ENCODE assay signal across 15 mouse cellular contexts in genomic region chr10:7208859-7209441, GRCm38 (mm10). TPM values are rescaled to one million over a fixed set of nuclear protein-coding genes. Genes with fewer than 3 reads are reported as not detected.
DNase-seq lines count a peak whose midpoint lies in the region; ATAC-seq and TF ChIP-seq lines count a peak whose summit lies in the region.
"Had no signal": no experiment of that assay in that cellular context is flagged by ENCODE, and none has a peak within 500 bp of the region (broad histone marks: within the 10 kb centered on the region; RNA-seq: fewer than 3 reads in every experiment).

No protein-coding gene starts in this region.

- peak; percentile 47 for DNase-seq in cerebellum, adult 11-12 months
- no peak for DNase-seq in cerebellum, postnatal 36 days
- DNase-seq in hindbrain, postnatal 0 days (ENCODE audit: low spot score), result no peak
- DNase-seq in midbrain, embryonic 11.5 days (ENCODE audit: low spot score, missing footprints), result peak; percentile 72
- DNase-seq in thymus, postnatal 0 days (ENCODE audit: low spot score), result no peak
- DNase-seq in urinary bladder, postnatal 14 days (ENCODE audit: low spot score), result no peak
- DNase-seq: gastrocnemius, postnatal 36 days; kidney, adult 8-10 months; left cerebral cortex, postnatal 4 days; right cerebral cortex, postnatal 25 days; thymus, postnatal 4 days had no signal

- H3K4me2 ChIP-seq in hindbrain, postnatal 0 days (ENCODE audit: low read depth, low read length), result peak overlapping the region; percentile 97
- H3K4me2 ChIP-seq in hindbrain, embryonic 12.5 days (replicated peaks), result no peak overlapping the region
- no peak overlapping the region for H3K4me2 ChIP-seq in midbrain, embryonic 11.5 days
- H3K4me2 ChIP-seq in midbrain, embryonic 13.5 days (replicated peaks), result no peak overlapping the region

- no peak overlapping the region for H3K27ac ChIP-seq in hindbrain, postnatal 0 days
- H3K27ac ChIP-seq in hindbrain, embryonic 12.5 days, result no peak overlapping the region
- H3K27ac ChIP-seq in midbrain, embryonic 11.5 days (ENCODE audit: low read depth, low read length), result no peak overlapping the region
- no peak overlapping the region for H3K27ac ChIP-seq in midbrain, embryonic 13.5 days

- no peaks in the 10 kb centered on the region for H3K36me3 ChIP-seq in hindbrain, postnatal 0 days (ENCODE audit: insufficient read depth, low read length)
- H3K36me3 ChIP-seq in hindbrain, embryonic 12.5 days, result no peaks in the 10 kb centered on the region
- no peaks in the 10 kb centered on the region for H3K36me3 ChIP-seq in midbrain, embryonic 11.5 days (ENCODE audit: control insufficient read depth, insufficient read depth, low read length)
- no peaks in the 10 kb centered on the region for H3K36me3 ChIP-seq in midbrain, embryonic 13.5 days

- H3K4me1 ChIP-seq in hindbrain, postnatal 0 days (ENCODE audit: insufficient read depth, low read length), result peaks cover 4% of the 10 kb centered on the region; the same call in 1 of the 2 replicates
- H3K4me1 ChIP-seq in hindbrain, embryonic 12.5 days, result peaks cover 17% of the 10 kb centered on the region
- H3K4me1 ChIP-seq in midbrain, embryonic 11.5 days (ENCODE audit: control insufficient read depth, insufficient read depth, low read length), result peaks cover 11% of the 10 kb centered on the region
- peaks cover 22% of the 10 kb centered on the region for H3K4me1 ChIP-seq in midbrain, embryonic 13.5 days (replicated peaks)

- H3K9ac ChIP-seq in hindbrain, postnatal 0 days (replicated peaks; ENCODE audit: low read length), result no peak overlapping the region
- H3K9ac ChIP-seq in hindbrain, embryonic 12.5 days, result no peak overlapping the region
- no peak overlapping the region for H3K9ac ChIP-seq in midbrain, embryonic 11.5 days (ENCODE audit: low read length)
- no peak overlapping the region for H3K9ac ChIP-seq in midbrain, embryonic 13.5 days (replicated peaks)

- no peaks in the 10 kb centered on the region for H3K27me3 ChIP-seq in hindbrain, postnatal 0 days (ENCODE audit: insufficient read depth, low read length)
- H3K27me3 ChIP-seq in hindbrain, embryonic 12.5 days, result no peaks in the 10 kb centered on the region
- no peaks in the 10 kb centered on the region for H3K27me3 ChIP-seq in midbrain, embryonic 11.5 days (ENCODE audit: control insufficient read depth, insufficient read depth, low read length)
- peaks cover 2% of the 10 kb centered on the region; the same call in 1 of the 2 replicates for H3K27me3 ChIP-seq in midbrain, embryonic 13.5 days
- H3K27me3 ChIP-seq: Patski had no signal

- H3K9me3 ChIP-seq in hindbrain, postnatal 0 days (ENCODE audit: low read length), result no peaks in the 10 kb centered on the region
- no peaks in the 10 kb centered on the region for H3K9me3 ChIP-seq in hindbrain, embryonic 12.5 days (replicated peaks)
- no peaks in the 10 kb centered on the region for H3K9me3 ChIP-seq in midbrain, embryonic 11.5 days (ENCODE audit: control insufficient read depth, low read length)
- H3K9me3 ChIP-seq in midbrain, embryonic 13.5 days, result no peaks in the 10 kb centered on the region

- no peak overlapping the region; the same call in 1 of the 2 replicates for H3K4me3 ChIP-seq in hindbrain, postnatal 0 days (ENCODE audit: low read length)
- no peak overlapping the region for H3K4me3 ChIP-seq in hindbrain, embryonic 12.5 days
- H3K4me3 ChIP-seq in midbrain, embryonic 11.5 days (ENCODE audit: low read depth, low read length), result no peak overlapping the region
- H3K4me3 ChIP-seq in midbrain, embryonic 13.5 days (replicated peaks), result no peak overlapping the region

- TF ChIP-seq CTCF in hindbrain, postnatal 0 days (IDR thresholded peaks at IDR 0.05; ENCODE audit: low read depth), result no peak

- ATAC-seq in hindbrain, postnatal 0 days, result no peak
- ATAC-seq in hindbrain, embryonic 12.5 days (ENCODE audit: low FRiP score), result no peak
- no peak for ATAC-seq in midbrain, embryonic 11.5 days (ENCODE audit: low FRiP score)
- no peak for ATAC-seq in midbrain, embryonic 13.5 days
- ATAC-seq: forebrain, embryonic 16.5 days; Patski had no signal

- WGBS in hindbrain, postnatal 0 days, result 77% methylated on average over 10 of the region's 10 CpGs
- 77% methylated on average over 10 of the region's 10 CpGs for WGBS in hindbrain, embryonic 12.5 days
- 81% methylated on average over 10 of the region's 10 CpGs for WGBS in midbrain, embryonic 11.5 days
- WGBS in midbrain, embryonic 13.5 days, result 85% methylated on average over 10 of the region's 10 CpGs

RNA-seq across cellular contexts. Expression of gene Cnksr3, which starts 3.1 kb away (rescaled TPM):
- total RNA-seq in hindbrain, postnatal 0 days (2014; rRNA removed), result 8.9 and 9.8 TPM in 2 replicates
- polyA plus RNA-seq in hindbrain, postnatal 0 days (2015; fragmentation: Nextera tagmentation; extraction: Ambion mirVana), result 3.7 and 4.0 TPM in 2 replicates
- polyA plus RNA-seq in hindbrain, embryonic 12.5 days (2016; fragmentation: Nextera tagmentation; extraction: Ambion mirVana), result 7.3 and 7.7 TPM in 2 replicates
- polyA plus RNA-seq in midbrain, embryonic 11.5 days (2014; fragmentation: Nextera tagmentation; extraction: Ambion mirVana), result 6.7 and 7.4 TPM in 2 replicates
- polyA plus RNA-seq in midbrain, embryonic 13.5 days (2015; fragmentation: Nextera tagmentation; extraction: Ambion mirVana), result 3.1 and 3.3 TPM in 2 replicates
- polyA plus RNA-seq in thymus, postnatal 0 days (2015; fragmentation: Nextera tagmentation; extraction: Ambion mirVana), result 5.2 and 5.6 TPM in 2 replicates

Comparison
In these comparisons a context has a peak if more than half of its experiments do, and no peak if none do; other contexts are left out.
1. DNase-seq: peak in cerebellum, adult 11-12 months (single experiment) and midbrain, embryonic 11.5 days (single experiment); none in cerebellum, postnatal 36 days (0 of 2), hindbrain, postnatal 0 days (single experiment), thymus, postnatal 0 days (single experiment) and urinary bladder, postnatal 14 days (single experiment).